Mouse (Mus musculus) heart, adult 18-20 months (tissue): ENCODE measurements at regions not wholly inside any gene's neighbourhood (a gene's known extent, or its start where the extent isn't known, plus 50 kb on each side); places are given as distances from the start of the nearest gene placed in this dataset.

Source experiments
- DNase-seq, 2 experiments: peaks; one replicate each; pipeline ENCODE4 v3.0.0; 2021 to 2022; ENCODE audit warnings: mixed read lengths in 1 of 2

DNA sequence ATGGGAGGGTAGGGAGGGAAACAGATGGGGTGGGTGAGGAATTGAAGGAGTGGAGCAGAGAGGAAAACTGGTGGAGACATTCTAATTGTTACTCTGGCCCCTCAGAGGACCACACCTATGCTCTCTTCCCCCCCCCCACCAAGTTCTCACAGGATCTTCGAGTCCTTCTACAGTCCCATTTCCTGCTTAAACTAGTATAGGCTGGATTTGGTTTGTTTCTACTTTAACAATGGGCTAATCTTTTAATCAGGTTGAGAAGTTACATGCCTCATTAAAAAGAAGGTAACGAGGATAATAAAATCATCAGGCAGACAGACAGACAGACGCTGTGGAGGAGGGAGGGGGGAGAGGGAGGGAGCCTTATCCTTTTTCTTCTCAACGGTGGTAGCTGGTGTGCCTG, 167.7 kb upstream of the Prok2 start:
- no peak for DNase-seq

DNA sequence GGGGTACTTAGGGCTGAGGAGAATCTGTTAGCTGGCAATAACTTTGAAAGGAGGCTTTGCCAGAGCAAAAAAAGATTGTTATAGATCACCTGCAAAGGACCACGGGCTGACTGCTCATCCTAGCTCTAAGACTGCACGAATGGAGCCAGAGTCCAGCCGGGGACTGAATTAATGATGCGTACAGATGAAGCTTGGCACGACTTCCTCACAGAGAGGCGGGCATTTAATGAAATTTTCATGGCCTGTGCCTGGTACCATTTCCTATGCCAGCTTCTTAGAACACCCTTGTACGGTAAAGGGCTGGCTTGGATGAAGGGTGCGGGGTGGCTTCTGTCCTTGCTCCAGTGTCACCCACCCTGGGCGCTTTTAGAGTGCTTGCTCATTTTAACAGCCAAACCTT, 166.0 kb upstream of the Prok2 start:
- DNase-seq: no peak

GRCm38 (mm10) chr6:99891790-99892189, 165.6 kb upstream of the Prok2 start:
- no peak for DNase-seq

DNA sequence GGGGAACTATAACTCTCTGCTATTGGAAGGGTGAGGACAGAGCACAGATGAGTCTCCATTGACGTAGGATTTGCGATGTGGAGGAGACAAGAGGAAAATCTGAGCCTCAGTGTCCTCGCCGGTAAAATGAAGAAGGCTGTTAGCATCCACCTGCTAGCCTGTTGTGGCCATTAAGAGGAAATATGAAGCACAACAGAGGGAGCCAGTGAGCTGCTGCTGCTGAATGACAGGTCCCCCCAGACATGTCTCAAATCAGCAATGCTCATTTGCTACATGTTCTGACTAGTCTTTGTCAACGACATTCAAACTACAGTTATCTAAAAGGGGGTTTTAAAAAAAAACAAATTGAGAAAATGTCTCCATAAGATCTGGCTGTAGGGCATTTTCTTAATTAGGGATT, 164.6 kb upstream of the Prok2 start:
- no peak for DNase-seq

DNA sequence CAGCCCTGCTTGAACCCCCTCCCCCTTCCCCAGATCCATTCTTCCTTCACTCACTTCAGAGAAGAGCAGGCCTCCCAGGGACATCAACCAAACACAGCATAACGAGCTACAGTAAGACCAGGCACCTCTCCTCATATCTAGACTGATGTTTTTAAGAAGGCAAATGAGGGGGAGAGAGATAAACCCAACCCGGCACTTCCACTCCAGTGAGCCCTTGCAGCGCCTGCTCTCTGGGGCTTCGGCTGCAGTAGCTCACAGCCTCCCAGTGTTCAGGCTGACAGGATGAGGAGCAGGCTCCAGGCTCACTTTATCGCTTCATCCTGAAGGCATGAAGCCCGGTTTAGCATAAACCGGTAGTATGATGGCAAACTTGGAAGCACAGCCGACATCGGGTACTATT, 162.9 kb upstream of the Prok2 start:
- DNase-seq: no peak

DNA sequence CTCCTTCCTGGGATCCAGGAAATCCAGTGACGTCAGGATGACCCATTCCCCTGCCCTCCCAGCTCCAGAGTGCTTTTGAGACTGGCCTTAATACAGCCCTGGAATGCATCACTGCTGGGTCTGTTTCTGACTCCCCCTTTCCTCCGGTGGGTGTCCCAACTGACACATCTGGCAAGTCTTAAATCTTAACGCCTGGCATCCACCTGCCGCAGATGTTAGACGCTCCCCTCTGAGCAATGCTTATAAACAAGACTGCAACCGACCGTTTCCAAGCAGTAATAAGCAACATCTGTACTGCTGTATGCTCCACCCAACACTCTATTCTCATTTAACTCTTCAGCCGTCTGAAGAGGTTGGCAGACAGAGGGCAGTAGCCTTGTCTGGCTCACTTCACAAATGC, 161.7 kb upstream of the Prok2 start:
- no peak for DNase-seq

DNA sequence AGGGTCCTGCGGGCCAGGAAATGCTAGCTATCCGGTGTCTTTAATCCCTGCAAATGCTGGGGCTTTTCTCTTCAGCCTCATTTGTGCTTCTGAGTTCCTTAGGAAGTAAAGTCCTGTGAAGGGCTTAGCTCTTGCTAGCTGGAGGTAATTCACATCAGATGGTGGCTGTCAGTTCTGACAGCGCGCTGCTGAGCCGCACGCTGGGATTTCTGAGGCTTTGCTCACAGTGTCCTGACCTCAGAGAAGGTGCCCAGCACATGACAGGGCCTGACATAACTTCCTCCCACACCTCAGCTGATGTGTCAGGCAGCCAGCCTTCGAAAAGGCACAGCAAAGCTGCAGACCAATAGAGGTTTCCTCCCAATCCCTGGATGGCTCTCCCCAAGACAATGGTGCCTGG, 158.6 kb upstream of the Prok2 start:
- no peak for DNase-seq

DNA sequence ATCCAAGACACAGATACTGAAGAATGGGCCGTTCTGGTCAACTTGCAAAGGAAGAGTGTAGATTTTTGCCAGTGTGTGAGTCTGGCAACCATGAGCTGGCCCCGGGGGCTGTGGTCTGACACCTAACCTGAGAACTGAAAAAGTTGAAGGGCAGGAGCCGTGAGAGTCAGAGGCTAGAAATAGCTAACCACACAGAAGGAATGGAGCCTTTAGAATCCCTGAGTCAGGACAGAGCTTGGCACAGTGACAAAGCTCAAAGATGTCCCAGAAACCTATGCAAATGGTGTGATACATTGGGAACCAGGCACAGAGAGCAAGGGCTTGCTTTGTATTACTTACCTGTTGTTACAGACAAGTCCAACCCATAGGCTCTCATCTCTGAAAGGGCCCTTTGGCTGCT, 157.9 kb upstream of the Prok2 start:
- DNase-seq: no peak

GRCm38 (mm10) chr6:99881606-99882005, 155.4 kb upstream of the Prok2 start:
- DNase-seq: no peak

DNA sequence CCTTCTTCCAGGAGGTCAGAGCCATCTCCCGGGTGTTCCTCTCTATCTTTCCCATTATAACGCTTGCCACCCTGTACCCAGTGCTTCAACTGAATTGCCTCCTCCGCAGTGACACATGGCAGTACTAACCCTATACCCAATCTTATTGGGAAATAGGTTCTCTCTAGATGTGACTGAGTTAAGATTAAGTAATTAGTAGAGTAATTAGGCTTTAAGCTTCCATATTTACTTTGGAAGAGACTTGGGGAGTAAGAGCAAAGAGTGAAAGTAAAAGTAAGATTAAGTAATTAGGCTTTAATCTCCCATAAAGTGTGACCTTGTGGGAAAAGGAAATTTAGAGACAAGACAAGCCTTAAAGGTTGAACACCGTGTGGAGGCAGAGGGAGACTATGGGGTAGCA, 148.7 kb upstream of the Prok2 start:
- DNase-seq: no peak

- DNase-seq: no peak
These were observed 147.8 kb upstream of the Prok2 start for GRCm38 (mm10) chr6:99874029-99874428.

DNA sequence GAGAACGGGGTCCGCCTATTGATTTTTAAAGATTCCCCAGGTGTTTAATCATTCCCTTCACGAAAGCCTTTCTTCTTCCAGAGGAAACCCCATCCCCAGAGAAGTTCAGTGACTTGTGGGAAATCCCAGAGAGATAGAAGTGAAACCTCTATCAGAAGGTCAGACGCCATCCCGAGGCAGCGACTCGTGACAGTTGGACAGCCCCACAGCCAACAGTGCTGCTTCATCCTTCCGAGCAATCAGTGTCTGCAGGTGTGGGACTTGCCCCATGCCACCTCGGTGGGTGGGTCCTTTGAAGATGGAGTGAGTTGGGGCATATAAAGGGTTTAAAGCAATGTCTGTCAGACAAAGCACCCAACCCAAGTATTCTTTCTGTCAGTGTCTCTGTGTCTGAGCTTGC, 139.9 kb upstream of the Prok2 start:
- no peak for DNase-seq

- no peak for DNase-seq
These were observed 138.8 kb upstream of the Prok2 start for GRCm38 (mm10) chr6:99864949-99865348.

- no peak for DNase-seq
These were observed 137.2 kb upstream of the Prok2 start for GRCm38 (mm10) chr6:99863418-99863817.

GRCm38 (mm10) chr6:99857411-99857810, 131.2 kb upstream of the Prok2 start:
- no peak for DNase-seq

DNA sequence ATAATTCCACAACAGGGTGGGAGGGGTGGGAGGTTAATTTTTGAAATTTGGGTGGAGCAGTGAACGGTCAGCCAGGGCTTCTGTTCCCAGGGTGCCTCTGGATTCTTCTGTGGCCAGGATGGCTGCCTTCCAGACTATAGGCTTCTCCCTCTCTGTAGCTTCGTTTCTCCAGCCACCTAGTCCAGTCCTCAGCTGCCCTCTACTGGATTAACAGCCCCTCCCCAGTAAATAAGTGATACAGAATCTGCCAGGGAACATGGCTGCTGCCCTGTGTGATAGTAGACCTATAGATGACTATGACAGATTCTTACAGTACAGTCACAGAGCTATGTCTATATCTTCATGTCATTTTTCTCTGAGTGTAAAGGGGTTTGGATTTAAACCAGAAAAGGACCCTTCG, 127.5 kb upstream of the Prok2 start:
- no peak for DNase-seq

GRCm38 (mm10) chr6:99850706-99851105, 124.5 kb upstream of the Prok2 start:
- DNase-seq: no peak

DNA sequence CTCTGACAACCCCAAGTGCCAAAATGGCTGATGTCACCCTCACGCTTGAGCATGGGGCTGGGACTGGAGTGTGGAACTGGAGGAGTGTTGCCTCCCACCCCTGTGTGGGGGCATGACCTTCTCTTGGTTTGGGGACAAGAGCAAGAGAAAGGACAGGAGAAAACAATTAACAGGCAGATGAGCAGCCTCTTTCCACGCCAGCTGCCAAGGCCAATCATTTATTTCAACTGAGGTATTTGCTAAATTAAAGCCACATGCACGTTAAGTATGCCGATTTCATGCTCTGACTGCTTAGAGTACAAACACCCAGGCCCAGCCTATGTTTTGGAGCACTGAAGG, 119.3 kb upstream of the Prok2 start:
- no peak for DNase-seq

DNA sequence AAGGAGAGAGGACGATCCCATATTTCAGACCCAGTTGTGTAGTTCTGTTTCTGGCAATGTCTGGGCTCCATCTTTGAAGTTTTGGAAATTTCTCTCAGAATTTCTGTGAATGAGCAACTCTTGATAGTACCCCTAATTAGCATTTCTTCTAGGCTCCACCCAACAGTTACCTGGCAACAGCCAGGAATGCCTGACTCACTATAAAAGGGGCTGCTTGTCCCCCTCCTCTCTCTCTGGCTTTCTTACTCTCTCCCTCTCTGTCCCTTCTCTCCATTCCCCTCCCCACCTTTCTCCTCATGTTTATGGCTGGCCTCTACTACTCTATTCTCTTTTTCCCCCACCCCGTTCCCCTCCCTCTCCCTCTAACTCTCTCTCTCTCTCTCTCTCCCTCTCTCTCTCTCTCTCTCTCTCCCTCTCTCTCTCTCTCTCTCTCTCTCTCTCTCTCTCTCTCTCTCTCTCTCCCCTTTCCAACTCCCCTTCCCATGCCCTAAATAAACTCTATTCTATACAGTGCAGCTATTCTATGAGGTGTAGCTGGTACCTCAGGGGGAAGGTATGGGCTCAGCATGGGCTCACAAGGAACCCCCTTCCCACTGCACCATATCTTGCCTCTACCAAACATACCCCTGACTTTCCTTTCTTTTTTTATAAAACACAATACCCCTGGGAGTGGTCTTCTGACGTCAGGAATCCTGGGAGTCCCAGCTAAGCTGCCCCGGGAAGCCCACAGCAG, 118.7 kb upstream of the Prok2 start:
- no peak for DNase-seq

GRCm38 (mm10) chr6:99843507-99843906, 117.3 kb upstream of the Prok2 start:
- no peak for DNase-seq

DNA sequence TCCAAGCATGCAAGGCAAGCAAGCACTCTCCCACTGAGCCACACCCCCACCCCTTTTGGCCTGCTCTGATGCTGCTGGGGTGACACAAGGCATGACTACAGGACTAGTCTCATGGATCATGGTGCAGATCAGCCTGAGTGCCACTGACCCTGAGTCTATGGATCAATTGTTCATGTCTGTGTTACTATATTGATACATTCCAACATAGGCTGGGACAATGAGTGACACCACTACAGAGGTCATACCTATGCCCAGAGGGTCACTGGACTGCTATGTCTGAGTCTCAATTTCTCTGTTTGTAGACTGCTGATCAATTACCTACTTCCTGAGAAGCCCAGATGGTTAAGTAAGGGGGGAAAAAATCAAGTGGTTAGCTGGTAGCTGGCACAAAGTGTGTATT, 116.5 kb upstream of the Prok2 start:
- no peak for DNase-seq

DNA sequence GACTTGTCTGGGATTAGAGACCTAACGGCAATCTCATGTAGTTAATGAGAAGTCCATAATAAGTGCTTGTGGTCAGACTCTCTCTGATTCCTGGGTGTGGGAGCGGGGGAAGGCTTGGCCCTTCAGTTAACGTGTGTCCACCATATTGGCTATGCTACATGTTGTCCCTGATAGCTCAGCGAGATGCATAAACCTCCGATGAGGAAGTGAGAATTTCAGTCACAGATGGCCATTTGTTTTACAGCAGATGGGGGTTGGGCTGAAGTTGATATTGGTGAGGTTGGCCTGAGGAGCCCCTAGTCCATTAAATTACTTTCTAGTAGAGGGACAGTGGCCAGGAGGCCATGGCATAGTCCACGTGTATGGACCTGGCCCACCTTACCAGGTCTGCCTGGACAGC, 114.6 kb upstream of the Prok2 start:
- DNase-seq: no peak

GRCm38 (mm10) chr6:99833323-99833722, 107.1 kb upstream of the Prok2 start:
- DNase-seq: peak; percentile 38 to 60

DNA sequence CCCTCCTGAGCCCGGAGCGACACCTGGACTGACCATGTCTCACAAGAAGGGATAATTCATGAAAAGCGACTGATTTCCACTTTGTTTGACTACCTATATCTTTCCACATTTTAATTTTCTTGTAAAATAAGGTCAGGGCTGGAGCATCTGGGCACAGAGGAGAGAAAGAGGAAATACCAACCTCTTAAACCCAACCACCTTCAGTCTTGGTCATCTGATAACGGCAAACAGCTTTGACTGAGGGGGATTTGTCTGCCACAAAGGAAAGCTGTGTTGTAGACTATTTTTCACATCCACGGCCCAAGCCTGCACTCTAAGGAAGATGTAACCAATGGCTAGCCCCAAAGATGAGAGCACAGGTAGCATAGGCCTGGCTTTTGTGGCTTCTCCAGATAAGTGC, 101.4 kb upstream of the Prok2 start:
- DNase-seq: no peak

DNA sequence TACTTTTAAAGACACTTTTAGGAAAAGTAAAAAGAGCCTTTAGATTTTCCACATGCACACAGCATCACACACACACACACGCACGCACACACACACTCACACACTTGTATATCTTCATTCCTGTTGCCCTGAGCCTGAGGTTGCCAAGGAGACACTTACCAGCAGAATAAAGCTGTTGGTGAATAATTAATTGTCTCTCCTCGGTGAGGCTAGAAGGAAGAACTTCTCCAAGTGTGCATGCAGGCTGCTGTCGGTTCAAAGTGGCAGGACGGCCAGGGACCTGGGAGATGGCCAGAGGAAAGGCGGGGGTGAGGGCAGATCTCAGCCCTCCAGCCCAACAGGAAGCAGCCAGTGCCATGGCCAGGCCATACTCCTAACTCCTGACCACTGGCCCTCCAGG, 98.6 kb upstream of the Prok2 start:
- no peak for DNase-seq
